Mouse (Mus musculus) cerebellum, adult 2 months (tissue): ENCODE data around the gene Neb. TPM values are rescaled to one million over a fixed set of nuclear protein-coding genes. Genes with fewer than 3 reads are reported as not detected.
"Not testable (repeated sequence)": the region's sequence is repeated elsewhere in the genome, so short reads cannot be mapped to it uniquely, and the experiment has no call there.

ENCODE experiments used
- DNase-seq, 2 experiments: peaks; one replicate each; pipeline ENCODE4 v3.0.0; 2021
- H3K27ac ChIP-seq: fragments of 200-500 bp; 2 replicates; pipeline ENCODE4 v1.5.1; 2012; ENCODE audit warnings: low read length, control low read depth, inconsistent platforms; ENCODE audit not compliant: insufficient read depth
- H3K27me3 ChIP-seq: fragments of 200-500 bp; 2 replicates; pipeline ENCODE4 v1.6.1; 2012; ENCODE audit warnings: inconsistent platforms, mild to moderate bottlenecking, low read length, moderate library complexity; ENCODE audit not compliant: control insufficient read depth, insufficient read depth
- H3K4me1 ChIP-seq: fragments of 200-500 bp; 2 replicates; pipeline ENCODE4 v1.6.1; 2011; ENCODE audit warnings: low read length; ENCODE audit not compliant: control insufficient read depth, insufficient read depth
- H3K4me3 ChIP-seq: fragments of 200-500 bp; replicated peaks from 2 replicates; pipeline ENCODE3; 2011; ENCODE audit warnings: mild to moderate bottlenecking, low read depth, low read length, control low read depth; ENCODE audit not compliant: insufficient read depth
- CTCF ChIP-seq: fragments of 200-500 bp; IDR thresholded peaks from 2 replicates; pipeline ENCODE4 v1.5.1; 2011; ENCODE audit warnings: low read depth, mild to moderate bottlenecking, control low read depth, low read length, moderate library complexity, borderline replicate concordance; ENCODE audit not compliant: insufficient read depth
- POLR2A ChIP-seq: fragments of 200-500 bp; IDR thresholded peaks from 2 replicates; pipeline ENCODE4 v1.6.1; 2011; ENCODE audit warnings: low read length, control low read depth, borderline replicate concordance; ENCODE audit not compliant: insufficient read depth
- WGBS: fragments of 180-500 bp; shearing (Covaris S2); methylation state at CpG from one replicate; pipeline ENCODE4 v1.1.7; 2018; 5-methylcytosine and 5-hydroxymethylcytosine counted together
- polyA plus RNA-seq: library from polyadenylated mRNA; depleted of rRNA; stranded (reverse); fragments of >200 nt; gene quantifications from 2 replicates; pipeline ENCODE4 v1.2.3, GENCODE M21; 2012; rRNA removed

Neb gene
- polyA plus RNA-seq, 1 experiment = 10.8 TPM

- TF ChIP-seq POLR2A = no peak
- no peak for TF ChIP-seq CTCF
- 14% methylated on average over 7 of the region's 7 CpGs for WGBS
- peaks cover 27% of the 10 kb centered on the region for H3K4me1 ChIP-seq
- DNase-seq = peak; percentile 74 to 86
- no peaks in the 10 kb centered on the region for H3K27me3 ChIP-seq
- no peak overlapping the region for H3K4me3 ChIP-seq
- peak overlapping the region; percentile 95 for H3K27ac ChIP-seq
Measured at GRCm38 (mm10) chr2:52177184-52177583, 201.1 kb downstream of the Neb start.

GRCm38 (mm10) chr2:52176537-52176936, 201.7 kb downstream of the Neb start:
- Histone ChIP-seq H3K27ac (peak overlapping the region; percentile 95), H3K4me1 (peaks cover 27% of the 10 kb centered on the region), H3K27me3 (no peaks in the 10 kb centered on the region), H3K4me3 (no peak overlapping the region)
- TF ChIP-seq CTCF (no peak), POLR2A (peak; percentile 36; the same call in 1 of the 2 replicates)
- peak; percentile 90 to 97 for DNase-seq
- 22% methylated on average over 8 of the region's 8 CpGs for whole genome bisulfite sequencing

GRCm38 (mm10) chr2:52174951-52175350, 203.3 kb downstream of the Neb start:
- WGBS = 64% methylated on average over 4 of the region's 4 CpGs
- peaks cover 27% of the 10 kb centered on the region for H3K4me1 ChIP-seq
- peak overlapping the region; percentile 77 for H3K27ac ChIP-seq
- no peak overlapping the region for H3K4me3 ChIP-seq
- H3K27me3 ChIP-seq = no peaks in the 10 kb centered on the region
- TF ChIP-seq POLR2A (no peak), CTCF (no peak)
- DNase-seq = no peak

GRCm38 (mm10) chr2:52169243-52170005, 208.8 kb downstream of the Neb start:
- H3K27me3 ChIP-seq = no peaks in the 10 kb centered on the region
- H3K27ac ChIP-seq = no peak overlapping the region
- H3K4me1 ChIP-seq = no peaks in the 10 kb centered on the region; the same call in 1 of the 2 replicates
- H3K4me3 ChIP-seq = no peak overlapping the region
- WGBS = 95% methylated on average over 7 of the region's 7 CpGs
- DNase-seq = no peak
- TF ChIP-seq POLR2A = no peak
- TF ChIP-seq CTCF = no peak

- 15% methylated on average over 3 of the region's 3 CpGs for WGBS
- TF ChIP-seq CTCF (no peak), POLR2A (no peak)
- Histone ChIP-seq H3K4me1 (peaks cover 4% of the 10 kb centered on the region; the same call in 1 of the 2 replicates), H3K27ac (no peak overlapping the region), H3K4me3 (no peak overlapping the region), H3K27me3 (no peaks in the 10 kb centered on the region)
- peak in 1 of 2 experiments; percentile 53 for DNase-seq
Measured at GRCm38 (mm10) chr2:52153064-52153463, 225.2 kb downstream of the Neb start.

GRCm38 (mm10) chr2:52133351-52133750, 244.9 kb downstream of the Neb start:
- Histone ChIP-seq H3K27me3 (no peaks in the 10 kb centered on the region), H3K4me1 (peaks cover 3% of the 10 kb centered on the region; the same call in 1 of the 2 replicates), H3K4me3 (no peak overlapping the region), H3K27ac (no peak overlapping the region)
- WGBS = 73% methylated on average over 2 of the region's 2 CpGs
- TF ChIP-seq POLR2A (no peak), CTCF (no peak)
- DNase-seq = peak in 1 of 2 experiments; percentile 50

- H3K27ac ChIP-seq, DNase-seq, H3K4me3 ChIP-seq, H3K4me1 ChIP-seq, H3K27me3 ChIP-seq: not testable (repeated sequence)
- 97% methylated on average over 20 of the region's 20 CpGs for WGBS
Measured at GRCm38 (mm10) chr2:52131370-52131769, 246.9 kb downstream of the Neb start.

- Histone ChIP-seq H3K27ac (no peak overlapping the region), H3K27me3 (no peaks in the 10 kb centered on the region), H3K4me1 (peaks cover 3% of the 10 kb centered on the region; the same call in 1 of the 2 replicates), H3K4me3 (no peak overlapping the region)
- no peak for TF ChIP-seq CTCF
- TF ChIP-seq POLR2A = no peak
- no peak for DNase-seq
- 89% methylated on average over 1 of the region's 1 CpGs for WGBS
Measured at GRCm38 (mm10) chr2:52114086-52114485, 264.2 kb downstream of the Neb start.

Other genes starting within 250 kb of the Neb start
- 56.7 and 57.3 TPM in 2 replicates for gene Arl5a, start 46.4 kb upstream of the Neb start, polyA plus RNA-seq